Mouse (Mus musculus) embryonic fibroblast, embryonic 13.5 days (primary cell): ENCODE results near the gene Acsl5. TPM values are rescaled to one million over a fixed set of nuclear protein-coding genes. Genes with fewer than 3 reads are reported as not detected.

Source experiments
- H3K27ac ChIP-seq: 2 replicates; pipeline ENCODE4 v1.5.1; 2012; ENCODE audit warnings: low read length, control low read depth, inconsistent platforms; ENCODE audit not compliant: insufficient read depth
- H3K4me1 ChIP-seq: 2 replicates; pipeline ENCODE4 v1.6.1; 2011; ENCODE audit warnings: low read length; ENCODE audit not compliant: control insufficient read depth, insufficient read depth
- H3K4me3 ChIP-seq: 2 replicates; pipeline ENCODE4 v1.5.1; 2011; ENCODE audit warnings: mild to moderate bottlenecking, control low read depth, low read length; ENCODE audit not compliant: insufficient read depth
- CTCF ChIP-seq: IDR thresholded peaks from 2 replicates; pipeline ENCODE4 v1.5.1; 2011; ENCODE audit warnings: mild to moderate bottlenecking, control low read depth, low read length, moderate library complexity, borderline replicate concordance; ENCODE audit not compliant: insufficient read depth
- POLR2A ChIP-seq: IDR thresholded peaks from 2 replicates; pipeline ENCODE4 v1.6.1; 2011; ENCODE audit warnings: low read depth, mild to moderate bottlenecking, control low read depth, low read length, moderate library complexity
- polyA plus RNA-seq: library from polyadenylated mRNA; stranded (reverse); fragments of >200 nt; gene quantifications from 2 replicates; pipeline ENCODE4 v1.2.4, GENCODE M21; 2011; ENCODE audit warnings: low read depth; ENCODE audit not compliant: missing spikeins, insufficient read length

The Acsl5 gene
- 46.9 and 61.0 TPM in 2 replicates for polyA plus RNA-seq

DNA sequence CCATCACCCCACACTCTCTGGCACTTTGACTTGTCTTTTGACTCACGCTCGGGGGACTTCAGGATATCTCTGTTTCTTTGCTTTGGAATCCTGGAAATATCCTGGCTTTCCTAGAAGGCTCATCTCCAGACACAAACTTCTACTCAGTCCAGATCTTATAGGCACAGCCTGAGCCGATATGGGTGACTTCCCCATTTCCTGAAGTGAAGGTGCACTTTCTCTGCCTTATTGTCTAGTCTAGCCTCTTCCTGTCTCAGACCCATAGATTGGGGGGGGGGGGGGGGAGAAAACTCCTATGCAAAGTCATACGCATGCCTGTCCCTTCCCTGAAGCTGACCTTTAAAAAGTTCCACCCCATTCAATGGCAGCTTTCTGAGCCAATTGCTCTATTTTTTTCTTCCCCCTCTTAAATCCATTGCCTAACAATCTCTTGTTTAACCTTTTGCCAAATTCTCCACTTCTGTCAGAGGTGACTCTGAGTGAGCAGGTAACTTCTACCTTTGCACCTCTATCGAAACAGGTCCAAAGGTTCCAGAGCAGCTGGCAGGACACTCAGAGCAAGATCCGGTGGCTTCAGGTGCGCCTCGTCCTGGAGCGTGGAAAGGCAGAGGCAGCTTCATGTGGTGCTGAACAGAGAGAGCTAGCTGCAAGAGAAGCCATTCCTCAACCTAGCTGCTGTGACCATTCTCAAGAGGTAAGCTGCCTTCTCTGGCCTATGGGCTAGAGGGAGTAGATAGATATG, at the start of gene Acsl5:
Gene Acsl5, plus strand, starts transcription at position 556 of the 742 bp plus-strand sequence.
- Histone ChIP-seq H3K4me1 (no peaks in the 10 kb centered on the region), H3K4me3 (no peak within 1 kb of the TSS), H3K27ac (no peak within 1 kb of the TSS)
- no peak for TF ChIP-seq CTCF
- TF ChIP-seq POLR2A = no peak

DNA sequence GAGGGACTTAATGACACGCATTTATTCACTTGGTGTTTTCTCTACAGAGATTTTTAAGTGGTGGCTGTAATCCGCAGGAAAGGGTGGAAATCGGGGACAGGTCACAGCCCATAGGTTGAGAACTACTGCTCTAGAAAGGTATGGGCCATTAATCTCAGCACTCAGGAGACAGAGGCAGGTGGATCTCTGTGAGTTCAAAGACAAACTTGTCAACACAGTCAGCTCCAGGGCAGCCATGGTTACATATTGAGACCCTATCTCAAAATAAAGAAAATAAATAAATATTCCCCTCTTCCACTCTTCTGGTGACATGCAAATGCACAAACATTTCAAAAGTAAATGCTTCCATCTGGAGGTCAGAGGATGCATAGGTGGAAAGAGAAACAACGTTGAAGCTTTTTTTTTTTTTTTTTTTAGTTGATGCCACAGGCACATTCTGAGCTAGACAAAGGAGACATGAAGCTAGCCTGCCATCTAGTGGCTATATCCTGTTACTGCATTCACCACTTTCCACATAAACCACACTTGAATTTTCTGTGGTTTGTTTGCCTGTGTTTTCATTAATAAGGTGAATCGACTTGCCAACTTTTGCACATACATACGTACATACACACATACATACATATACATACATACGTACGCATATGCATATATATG, 45.1 kb upstream of the Acsl5 start:
- Histone ChIP-seq H3K4me1 (no peaks in the 10 kb centered on the region), H3K4me3 (no peak overlapping the region), H3K27ac (no peak overlapping the region)
- TF ChIP-seq CTCF (no peak; the same call in 1 of the 2 replicates), POLR2A (no peak)

DNA sequence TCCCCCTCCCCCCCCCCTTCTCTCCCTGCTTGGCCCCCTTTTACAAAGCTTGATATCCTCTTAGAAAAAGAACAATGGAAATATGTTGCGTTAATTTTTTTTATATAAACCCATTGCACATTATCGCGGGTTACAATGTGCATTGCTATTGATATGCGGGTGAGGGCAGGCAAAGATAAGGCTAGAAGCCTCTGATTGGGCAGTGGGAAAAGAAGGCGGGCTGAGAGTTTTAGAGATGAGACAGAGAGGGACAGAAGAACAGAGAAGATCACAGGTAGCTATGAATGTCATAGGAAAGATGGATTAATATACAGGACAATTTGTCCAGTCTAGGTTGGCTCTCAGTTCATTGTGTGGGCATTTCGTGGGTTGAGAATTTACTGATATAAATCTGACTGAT, 44.5 kb upstream of the Acsl5 start:
- Histone ChIP-seq H3K4me3 (no peak overlapping the region), H3K4me1 (no peaks in the 10 kb centered on the region), H3K27ac (no peak overlapping the region)
- TF ChIP-seq POLR2A (no peak), CTCF (no peak)

DNA sequence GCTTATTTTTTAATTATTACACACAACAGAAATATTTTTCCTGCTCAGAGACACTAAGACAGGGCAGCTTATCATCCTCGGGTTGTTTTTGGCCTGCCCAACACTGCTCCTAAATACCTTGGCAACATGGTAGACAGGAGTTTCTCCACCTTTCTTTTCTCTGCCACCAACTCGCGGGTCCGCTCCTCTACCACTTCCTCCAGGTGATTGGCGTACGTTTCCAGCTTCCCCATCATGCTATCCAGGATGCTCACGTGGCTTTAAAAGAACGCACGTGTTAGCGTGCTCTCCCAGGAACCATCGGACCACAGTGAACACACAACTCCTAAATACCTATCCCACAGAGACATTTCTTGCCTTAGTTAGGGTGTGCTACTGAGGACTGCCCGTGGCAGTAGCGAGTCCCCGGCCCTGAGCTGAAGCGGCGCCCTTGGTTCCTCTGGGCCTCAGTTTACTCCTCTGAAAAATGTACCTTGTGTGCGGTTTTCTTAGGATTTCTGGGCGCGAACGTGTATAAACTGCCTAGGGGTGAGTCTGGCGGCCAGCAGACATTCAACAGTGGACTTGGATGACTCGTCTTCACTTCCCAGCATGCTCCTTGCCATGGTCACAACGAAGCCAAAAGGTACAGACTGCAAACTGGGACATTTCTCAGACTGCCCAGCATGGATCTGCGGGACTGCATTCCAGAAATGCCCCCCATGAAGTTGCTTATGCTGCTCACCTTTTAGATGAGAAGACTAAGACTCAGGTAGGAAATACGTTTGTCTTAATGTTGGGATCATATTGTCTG, 43.8 kb upstream of the Acsl5 start:
- Histone ChIP-seq H3K27ac (no peak overlapping the region), H3K4me1 (no peaks in the 10 kb centered on the region), H3K4me3 (no peak overlapping the region)
- TF ChIP-seq CTCF (no peak), POLR2A (no peak)

DNA sequence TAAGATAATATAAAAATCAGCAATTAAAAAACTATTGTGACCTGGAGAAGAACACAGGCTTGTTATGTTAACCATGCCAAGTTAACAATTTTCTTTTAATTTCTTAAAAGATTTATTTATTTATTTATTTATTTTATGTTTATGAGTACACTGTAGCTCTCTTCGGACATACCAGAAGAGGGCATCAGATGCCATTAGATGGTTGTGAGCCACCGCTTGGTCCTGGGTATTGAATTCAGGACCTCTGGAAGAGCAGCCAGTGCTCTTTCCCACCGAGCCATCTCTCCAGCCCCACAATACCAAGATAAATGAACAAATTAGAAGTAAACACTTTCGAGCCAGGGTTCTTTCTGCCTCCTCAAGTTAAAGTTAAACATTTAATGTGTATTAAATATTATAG, 43.1 kb upstream of the Acsl5 start:
- Histone ChIP-seq H3K4me3 (no peak overlapping the region), H3K4me1 (no peaks in the 10 kb centered on the region), H3K27ac (no peak overlapping the region)
- TF ChIP-seq CTCF = no peak
- TF ChIP-seq POLR2A = no peak

DNA sequence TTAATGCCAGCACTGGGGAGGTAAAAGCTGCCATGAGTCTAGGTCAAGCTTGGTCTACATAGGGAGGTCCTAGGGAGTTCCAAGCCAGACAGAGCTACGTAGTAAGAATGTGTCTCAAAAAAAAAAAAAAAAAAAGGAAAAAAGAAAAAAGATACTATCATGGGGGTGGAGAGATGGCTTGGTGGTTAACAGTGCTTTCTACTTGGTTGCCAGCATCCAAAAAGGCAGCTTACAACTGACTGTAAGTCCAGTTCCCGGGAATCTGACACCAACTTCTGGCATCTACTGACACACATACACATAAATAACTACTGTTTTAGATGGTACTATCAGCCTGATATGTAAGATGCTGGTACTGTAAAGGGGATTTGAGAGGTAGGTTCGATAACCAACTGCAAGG, 42.7 kb upstream of the Acsl5 start:
- TF ChIP-seq POLR2A (no peak), CTCF (no peak)
- Histone ChIP-seq H3K4me1 (no peaks in the 10 kb centered on the region), H3K4me3 (no peak overlapping the region), H3K27ac (no peak overlapping the region)

DNA sequence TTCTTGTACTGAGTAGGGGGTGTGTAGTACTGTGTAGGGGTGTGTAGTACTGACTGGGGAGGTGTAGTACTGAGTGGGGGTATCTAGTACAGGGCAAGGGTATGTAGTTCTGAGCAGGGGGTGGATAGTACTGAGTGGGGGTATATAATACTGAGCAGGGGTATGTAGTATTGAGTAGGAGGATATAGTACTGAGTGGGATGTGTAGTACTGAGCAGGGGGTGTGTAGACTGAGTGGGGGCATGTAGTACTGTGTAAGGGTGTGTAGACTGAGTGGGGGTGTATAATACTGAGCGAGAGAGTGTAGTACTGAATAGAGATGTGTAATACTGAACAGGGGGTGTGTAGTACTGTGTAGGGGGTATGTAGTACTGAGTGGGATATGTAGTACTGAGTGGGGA, 40.0 kb upstream of the Acsl5 start:
- Histone ChIP-seq H3K4me3 (no peak overlapping the region), H3K4me1 (no peaks in the 10 kb centered on the region), H3K27ac (no peak overlapping the region)
- TF ChIP-seq CTCF = no peak
- no peak for TF ChIP-seq POLR2A

- TF ChIP-seq CTCF = no peak
- TF ChIP-seq POLR2A = no peak
- Histone ChIP-seq H3K27ac (no peak overlapping the region), H3K4me3 (no peak overlapping the region), H3K4me1 (no peaks in the 10 kb centered on the region)
Observed at GRCm38 (mm10) chr19:55213617-55214340, 38.0 kb upstream of the Acsl5 start.

- no peak for TF ChIP-seq CTCF
- TF ChIP-seq POLR2A = no peak
- Histone ChIP-seq H3K27ac (no peak overlapping the region), H3K4me3 (no peak overlapping the region), H3K4me1 (no peaks in the 10 kb centered on the region)
Observed at GRCm38 (mm10) chr19:55216876-55217275, 34.9 kb upstream of the Acsl5 start.
